Mouse (Mus musculus) adipocyte (in vitro differentiated cells): ENCODE measurements around the gene Ablim2.

Experiments used
- DNase-seq: peaks from one replicate; pipeline ENCODE4 v3.0.0-alpha.2; 2016; ENCODE audit warnings: low spot score

Ablim2 gene

GRCm38 (mm10) chr5:35814334-35814941 lies 56.8 kb downstream of the Ablim2 start:
- no peak for DNase-seq

GRCm38 (mm10) chr5:35815051-35815450 lies 57.4 kb downstream of the Ablim2 start:
- no peak for DNase-seq

- no peak for DNase-seq
Measured at GRCm38 (mm10) chr5:35817266-35817665, 59.6 kb downstream of the Ablim2 start.

GRCm38 (mm10) chr5:35817882-35818281 lies 60.2 kb downstream of the Ablim2 start:
- DNase-seq: no peak

GRCm38 (mm10) chr5:35822721-35823120 lies 65.0 kb downstream of the Ablim2 start:
- no peak for DNase-seq

GRCm38 (mm10) chr5:35826465-35826864 lies 68.8 kb downstream of the Ablim2 start:
- no peak for DNase-seq

- DNase-seq: no peak
Measured at GRCm38 (mm10) chr5:35827075-35827474, 69.4 kb downstream of the Ablim2 start.

- no peak for DNase-seq
Measured at GRCm38 (mm10) chr5:35827856-35828255, 70.2 kb downstream of the Ablim2 start.

GRCm38 (mm10) chr5:35830101-35830500 lies 72.4 kb downstream of the Ablim2 start:
- DNase-seq: peak; percentile 43

- no peak for DNase-seq
Measured at GRCm38 (mm10) chr5:35833881-35834280, 76.2 kb downstream of the Ablim2 start.

GRCm38 (mm10) chr5:35836992-35837391 lies 79.3 kb downstream of the Ablim2 start:
- DNase-seq: no peak

- no peak for DNase-seq
Measured at GRCm38 (mm10) chr5:35839262-35839661, 81.6 kb downstream of the Ablim2 start.

- no peak for DNase-seq
Measured at GRCm38 (mm10) chr5:35851485-35851884, 93.8 kb downstream of the Ablim2 start.

- no peak for DNase-seq
Measured at GRCm38 (mm10) chr5:35853463-35853862, 95.8 kb downstream of the Ablim2 start.

GRCm38 (mm10) chr5:35856245-35856644 lies 98.6 kb downstream of the Ablim2 start:
- DNase-seq: peak; percentile 94

- DNase-seq: peak; percentile 90
Measured at GRCm38 (mm10) chr5:35858069-35858468, 100.4 kb downstream of the Ablim2 start.

GRCm38 (mm10) chr5:35861456-35861855 lies 103.8 kb downstream of the Ablim2 start:
- no peak for DNase-seq

GRCm38 (mm10) chr5:35869973-35870372 lies 112.3 kb downstream of the Ablim2 start:
- DNase-seq: no peak

GRCm38 (mm10) chr5:35870408-35871012 lies 112.8 kb downstream of the Ablim2 start:
- peak; percentile 94 for DNase-seq

GRCm38 (mm10) chr5:35873382-35873781 lies 115.7 kb downstream of the Ablim2 start:
- DNase-seq: no peak

- DNase-seq: no peak
Measured at GRCm38 (mm10) chr5:35876236-35876635, 118.6 kb downstream of the Ablim2 start.

GRCm38 (mm10) chr5:35879199-35879598 lies 121.5 kb downstream of the Ablim2 start:
- DNase-seq: peak; percentile 77

GRCm38 (mm10) chr5:35882391-35882790 lies 124.7 kb downstream of the Ablim2 start:
- peak; percentile 99 for DNase-seq

GRCm38 (mm10) chr5:35884262-35884661 lies 126.6 kb downstream of the Ablim2 start:
- peak; percentile 86 for DNase-seq
